Mouse (Mus musculus) forebrain, embryonic 11.5 days (tissue): ENCODE measurements at regions not wholly inside any gene's neighbourhood (a gene's known extent, or its start where the extent isn't known, plus 50 kb on each side); places are given as distances from the start of the nearest gene placed in this dataset.
A peak's percentile ranks its signal among the peaks of the same experiment; 100 is the strongest.
"Not testable (repeated sequence)": the region's sequence is repeated elsewhere in the genome, so short reads cannot be mapped to it uniquely, and the experiment has no call there.

Experiments
- ATAC-seq: fragments of 200-750 bp; cut with Nextera tagmentation; replicated peaks from 2 replicates; pipeline ENCODE4 v1.8.0; 2017; ENCODE audit warnings: moderate TSS enrichment; ENCODE audit not compliant: low FRiP score
- DNase-seq: peaks from one replicate; pipeline ENCODE4 v3.0.0-alpha.2; 2017; ENCODE audit warnings: low spot score
- H3K27ac ChIP-seq: fragments of 300-500 bp; sonication (generic); 2 replicates; pipeline ENCODE4 v1.5.1; 2014; ENCODE audit warnings: low read depth, low read length
- H3K27me3 ChIP-seq: fragments of 300-500 bp; sonication (generic); 2 replicates; pipeline ENCODE4 v1.6.1; 2014; ENCODE audit warnings: mild to moderate bottlenecking, low read length, mixed read lengths; ENCODE audit not compliant: control insufficient read depth, insufficient read depth
- H3K36me3 ChIP-seq: fragments of 300-500 bp; sonication (generic); 2 replicates; pipeline ENCODE4 v1.6.1; 2014; ENCODE audit warnings: mild to moderate bottlenecking, low read length, moderate library complexity, mixed read lengths; ENCODE audit not compliant: control insufficient read depth, insufficient read depth
- H3K4me1 ChIP-seq: fragments of 300-500 bp; sonication (generic); replicated peaks from 2 replicates; pipeline ENCODE4 v1.6.1; 2014; ENCODE audit warnings: low read length, mixed read lengths; ENCODE audit not compliant: control insufficient read depth, insufficient read depth
- H3K4me2 ChIP-seq: fragments of 300-500 bp; sonication (generic); 2 replicates; pipeline ENCODE4 v1.6.1; 2014; ENCODE audit warnings: low read depth, mild to moderate bottlenecking, low read length, moderate library complexity, mixed read lengths; ENCODE audit not compliant: severe bottlenecking
- H3K4me3 ChIP-seq: fragments of 300-500 bp; sonication (generic); 2 replicates; pipeline ENCODE4 v1.5.1; 2014; ENCODE audit warnings: low read depth, low read length
- H3K9ac ChIP-seq: fragments of 300-500 bp; sonication (generic); 2 replicates; pipeline ENCODE4 v1.6.1; 2014; ENCODE audit warnings: low read length
- H3K9me3 ChIP-seq: fragments of 300-500 bp; sonication (generic); 2 replicates; pipeline ENCODE4 v1.6.1; 2016; ENCODE audit warnings: low read length, mixed read lengths; ENCODE audit not compliant: control insufficient read depth
- WGBS: fragments of 180-500 bp; shearing (Covaris S2); extraction: QIAGEN DNeasy Blood & Tissue Kit; methylation state at CpG from one replicate; pipeline ENCODE4 v1.1.7; 2014; 5-methylcytosine and 5-hydroxymethylcytosine counted together

DNA sequence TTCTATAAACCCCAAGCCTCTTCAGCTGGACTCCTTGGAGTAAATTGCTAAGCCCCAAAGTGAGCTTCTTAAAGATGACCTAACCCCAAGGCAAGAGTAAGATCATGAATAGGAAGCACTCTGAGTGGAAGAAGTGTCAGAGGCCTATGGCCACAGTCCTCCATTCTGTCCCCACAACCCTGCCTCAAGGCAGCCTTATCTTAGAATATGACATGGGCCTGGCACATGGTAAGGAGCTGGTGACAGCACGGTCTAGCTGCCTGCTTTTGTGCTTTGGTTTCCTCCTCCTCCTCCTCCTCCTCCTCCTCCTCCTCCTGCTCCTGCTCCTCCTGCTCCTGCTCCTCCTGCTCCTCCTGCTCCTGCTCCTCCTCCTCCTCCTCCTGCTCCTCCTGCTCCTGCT, 73.6 kb downstream of the Vcpkmt start:
- H3K9ac ChIP-seq, H3K27me3 ChIP-seq, H3K9me3 ChIP-seq, ATAC-seq, H3K4me3 ChIP-seq, H3K27ac ChIP-seq, H3K4me1 ChIP-seq, H3K4me2 ChIP-seq, H3K36me3 ChIP-seq, DNase-seq: not testable (repeated sequence)
- 88% methylated on average over 1 of the region's 1 CpGs for WGBS

GRCm38 (mm10) chr12:69507906-69508305, 74.9 kb downstream of the Vcpkmt start:
- Histone ChIP-seq H3K4me3 (no peak overlapping the region), H3K4me1 (no peaks in the 10 kb centered on the region), H3K4me2 (no peak overlapping the region), H3K9ac (no peak overlapping the region), H3K36me3 (no peaks in the 10 kb centered on the region), H3K27me3 (no peaks in the 10 kb centered on the region), H3K9me3 (no peaks in the 10 kb centered on the region), H3K27ac (no peak overlapping the region)
- 92% methylated on average over 6 of the region's 6 CpGs for WGBS
- ATAC-seq (no peak), DNase-seq (no peak)

- Histone ChIP-seq H3K27ac (no peak overlapping the region), H3K36me3 (no peaks in the 10 kb centered on the region), H3K4me2 (no peak overlapping the region), H3K9me3 (no peaks in the 10 kb centered on the region), H3K4me3 (no peak overlapping the region), H3K9ac (no peak overlapping the region), H3K4me1 (peaks cover 1% of the 10 kb centered on the region; the same call in 1 of the 2 replicates), H3K27me3 (no peaks in the 10 kb centered on the region)
- 80% methylated on average over 3 of the region's 3 CpGs for WGBS
- ATAC-seq (no peak), DNase-seq (no peak)
Measured at GRCm38 (mm10) chr12:69507333-69507732, 75.5 kb downstream of the Vcpkmt start.

- no peaks in the 10 kb centered on the region for H3K36me3 ChIP-seq
- 81% methylated on average over 6 of the region's 6 CpGs for WGBS
- no peak overlapping the region for H3K9ac ChIP-seq
- H3K27ac ChIP-seq, result no peak overlapping the region
- H3K9me3 ChIP-seq, result no peaks in the 10 kb centered on the region
- ATAC-seq (no peak), DNase-seq (no peak)
- no peak overlapping the region for H3K4me2 ChIP-seq
- H3K4me3 ChIP-seq, result no peak overlapping the region
- H3K4me1 ChIP-seq, result peaks cover 2% of the 10 kb centered on the region; the same call in 1 of the 2 replicates
- no peaks in the 10 kb centered on the region for H3K27me3 ChIP-seq
Measured at GRCm38 (mm10) chr12:69502706-69503070, 80.1 kb downstream of the Vcpkmt start.

DNA sequence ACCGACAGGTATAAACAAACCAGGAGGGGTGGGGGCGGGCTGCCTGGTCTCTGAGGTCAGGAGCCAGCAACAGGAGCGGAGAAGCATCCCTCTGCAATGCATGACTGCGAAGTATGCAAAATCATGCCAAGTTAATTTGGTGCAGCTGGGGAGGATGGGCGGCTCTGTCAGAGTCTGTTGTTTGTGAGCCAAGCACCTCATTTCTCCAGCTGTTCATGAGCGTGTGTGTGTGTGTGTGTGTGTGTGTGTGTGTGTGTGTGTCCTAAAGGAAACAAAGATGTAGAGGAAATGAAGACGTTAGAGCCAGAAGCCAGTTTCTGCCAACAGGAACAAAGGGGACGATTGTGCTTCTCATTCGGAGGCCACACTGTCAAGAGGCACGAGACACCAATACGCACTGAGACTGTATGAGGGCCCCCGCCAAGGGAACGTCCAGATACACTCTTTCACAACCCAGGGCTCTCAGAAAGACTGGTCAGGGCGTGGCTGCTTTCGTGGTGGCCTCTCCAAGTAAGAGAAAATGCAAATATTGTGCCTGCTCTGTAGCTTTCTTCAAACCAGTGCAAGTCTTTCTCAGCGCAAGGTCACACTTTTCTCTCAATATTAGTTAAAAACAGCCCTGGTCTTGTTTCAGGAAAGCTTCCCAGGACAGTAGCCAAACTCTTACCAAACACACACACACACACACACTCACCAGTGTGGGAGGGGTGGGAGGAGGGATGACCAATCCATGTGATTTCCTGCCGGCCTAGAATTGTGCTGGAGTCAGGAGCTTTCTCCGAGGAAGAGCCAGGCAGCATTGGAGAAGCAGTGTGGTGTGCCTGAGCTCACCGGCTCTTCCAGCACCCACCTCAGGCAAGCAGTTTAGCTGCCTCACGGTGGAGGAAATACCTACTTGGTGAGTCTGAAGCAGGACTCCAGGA, 80.8 kb downstream of the Vcpkmt start:
- no peak overlapping the region for H3K4me3 ChIP-seq
- DNase-seq, result peak; percentile 62
- no peak overlapping the region for H3K9ac ChIP-seq
- ATAC-seq, result no peak; the same call in 1 of the 2 replicates
- H3K4me2 ChIP-seq, result no peak overlapping the region
- no peaks in the 10 kb centered on the region for H3K36me3 ChIP-seq
- 40% methylated on average over 20 of the region's 20 CpGs for WGBS
- no peaks in the 10 kb centered on the region for H3K9me3 ChIP-seq
- H3K4me1 ChIP-seq, result peaks cover 2% of the 10 kb centered on the region; the same call in 1 of the 2 replicates
- no peaks in the 10 kb centered on the region for H3K27me3 ChIP-seq
- peak overlapping the region; percentile 7; the same call in 1 of the 2 replicates for H3K27ac ChIP-seq

- 46% methylated on average over 2 of the region's 2 CpGs for WGBS
- ATAC-seq (no peak), DNase-seq (no peak)
- H3K27ac ChIP-seq, result no peak overlapping the region
- H3K4me2 ChIP-seq, result no peak overlapping the region
- no peak overlapping the region for H3K4me3 ChIP-seq
- no peaks in the 10 kb centered on the region for H3K27me3 ChIP-seq
- peaks cover 2% of the 10 kb centered on the region; the same call in 1 of the 2 replicates for H3K4me1 ChIP-seq
- H3K9me3 ChIP-seq, result no peaks in the 10 kb centered on the region
- H3K36me3 ChIP-seq, result no peaks in the 10 kb centered on the region
- no peak overlapping the region for H3K9ac ChIP-seq
Measured at GRCm38 (mm10) chr12:69501346-69501730, 81.5 kb downstream of the Vcpkmt start.

DNA sequence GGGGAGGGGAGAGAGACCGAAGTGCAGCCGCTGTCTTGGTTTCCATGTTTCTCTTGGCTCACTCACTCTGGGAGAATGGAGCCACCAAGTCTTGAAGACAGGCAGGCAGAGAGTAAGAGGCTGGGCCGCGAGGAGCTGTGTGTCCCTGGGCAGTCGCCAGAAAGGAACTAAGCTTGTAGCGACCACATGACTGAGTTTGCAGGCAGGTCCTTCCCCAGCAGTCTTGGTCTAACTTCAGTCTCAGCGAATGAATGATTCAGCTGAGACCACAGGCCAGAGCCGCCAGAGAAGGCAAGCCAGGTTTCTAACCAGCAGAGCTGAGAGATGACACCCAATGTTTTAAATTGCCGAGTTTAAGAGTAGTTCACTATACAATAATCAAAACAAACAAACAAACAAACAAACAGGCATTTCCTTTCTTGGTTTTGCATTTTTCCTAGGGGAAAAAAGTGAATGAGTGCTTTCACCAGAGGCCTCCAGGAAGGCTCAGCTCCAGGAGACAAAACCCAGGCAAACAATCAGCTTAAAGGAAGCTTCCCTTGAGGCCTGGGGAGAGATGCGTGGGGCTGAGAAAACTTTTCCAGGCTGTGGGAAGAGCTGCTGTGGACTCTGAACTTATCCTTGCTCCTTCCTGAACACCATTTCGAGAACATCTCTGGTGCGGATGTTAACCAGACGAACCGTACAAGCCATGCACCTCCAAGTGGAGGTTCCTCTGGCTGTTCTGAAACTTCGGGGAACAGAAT, 82.1 kb downstream of the Vcpkmt start:
- DNase-seq (no peak), ATAC-seq (no peak)
- Histone ChIP-seq H3K4me2 (no peak overlapping the region), H3K27me3 (no peaks in the 10 kb centered on the region), H3K36me3 (no peaks in the 10 kb centered on the region), H3K9ac (no peak overlapping the region), H3K9me3 (no peaks in the 10 kb centered on the region), H3K27ac (no peak overlapping the region), H3K4me1 (peaks cover 2% of the 10 kb centered on the region; the same call in 1 of the 2 replicates), H3K4me3 (no peak overlapping the region)
- 76% methylated on average over 15 of the region's 15 CpGs for WGBS

DNA sequence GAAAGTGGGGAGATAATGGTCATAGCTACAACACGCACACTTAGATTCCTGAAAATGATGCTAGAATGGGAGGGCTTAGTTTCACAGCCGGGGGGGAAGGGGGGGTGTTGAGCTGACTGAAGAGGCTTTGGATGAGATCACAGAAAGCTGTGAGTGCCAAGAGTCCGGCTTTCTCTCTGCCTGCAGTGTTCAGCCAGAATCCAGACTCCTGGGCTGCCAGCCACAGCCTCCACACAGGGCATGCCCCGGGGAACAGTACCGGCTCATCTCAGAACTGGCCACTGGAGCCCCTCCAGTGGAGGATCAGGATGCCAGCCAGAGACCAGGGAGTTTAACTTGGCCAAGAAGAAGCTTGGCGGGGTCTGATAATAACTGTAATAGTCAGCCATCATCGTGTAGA, 85.7 kb downstream of the Vcpkmt start:
- DNase-seq (no peak), ATAC-seq (no peak)
- H3K4me1 ChIP-seq, result no peaks in the 10 kb centered on the region
- H3K4me3 ChIP-seq, result no peak overlapping the region
- no peak overlapping the region for H3K27ac ChIP-seq
- WGBS, result 87% methylated on average over 7 of the region's 7 CpGs
- no peak overlapping the region for H3K4me2 ChIP-seq
- H3K27me3 ChIP-seq, result no peaks in the 10 kb centered on the region
- H3K9me3 ChIP-seq, result no peaks in the 10 kb centered on the region
- no peak overlapping the region for H3K9ac ChIP-seq
- H3K36me3 ChIP-seq, result no peaks in the 10 kb centered on the region
